In the genomic region with DNA sequence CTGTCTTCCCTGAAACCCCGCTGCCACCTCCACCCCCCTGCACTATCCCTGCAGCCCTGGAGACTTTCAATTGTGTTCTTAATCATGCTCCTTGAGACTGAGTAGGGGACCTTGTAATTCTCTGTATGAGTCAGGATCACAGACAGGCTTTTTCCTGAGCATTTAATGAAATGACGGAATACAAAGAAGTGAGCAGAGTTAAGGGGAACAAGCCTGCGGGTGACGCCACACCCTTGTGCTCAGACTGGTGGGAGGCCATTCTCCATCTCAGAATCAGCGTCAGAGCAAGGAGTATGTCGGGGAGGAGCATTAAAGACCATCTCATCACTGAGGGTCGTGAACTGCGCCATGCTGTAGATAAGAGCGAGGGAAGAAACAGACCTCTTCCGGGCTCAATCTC, we compare ENCODE assay signal across 23 mouse cellular contexts.
DNase-seq lines count a peak whose midpoint lies in the region; ATAC-seq and TF ChIP-seq lines count a peak whose summit lies in the region.
"Had no signal": no experiment of that assay in that cellular context is flagged by ENCODE, and none has a peak within 500 bp of the region (broad histone marks: within the 10 kb centered on the region; RNA-seq: fewer than 3 reads in every experiment).

No protein-coding gene starts in this region.

- 0 out of 2 replicates have a peak, but pooled peaks have one; percentile 10 for ATAC-seq in forebrain, embryonic 11.5 days (replicated peaks; ENCODE audit: low FRiP score)
- peak; percentile 24 for ATAC-seq in granulocyte monocyte progenitor cell, adult 5-6 weeks (replicated peaks; ENCODE audit: poor library complexity, severe bottlenecking)
- no peak for ATAC-seq in liver, embryonic 12.5 days
- ATAC-seq: hindbrain, embryonic 16.5 days; intestine, embryonic 16.5 days; Patski had no signal

- no peaks in the 10 kb centered on the region for H3K9me3 ChIP-seq in forebrain, embryonic 11.5 days (ENCODE audit: control insufficient read depth, low read length)
- H3K9me3 ChIP-seq in liver, embryonic 12.5 days (replicated peaks) = no peaks in the 10 kb centered on the region
- H3K9me3 ChIP-seq: heart, embryonic 15.5 days; limb, embryonic 12.5 days; neural tube, embryonic 15.5 days had no signal

- H3K4me3 ChIP-seq in forebrain, embryonic 11.5 days (ENCODE audit: low read depth, low read length) = no peak overlapping the region
- H3K4me3 ChIP-seq in gastrocnemius, adult 2 months = no peak overlapping the region
- no peak overlapping the region for H3K4me3 ChIP-seq in liver, embryonic 12.5 days
- H3K4me3 ChIP-seq: heart, embryonic 15.5 days; limb, embryonic 12.5 days; neural tube, embryonic 15.5 days had no signal

- no peak for TF ChIP-seq CTCF in gastrocnemius, adult 2 months (IDR thresholded peaks at IDR 0.05)

- no peak overlapping the region for H3K4me2 ChIP-seq in forebrain, embryonic 11.5 days (ENCODE audit: low read depth, low read length, severe bottlenecking)
- H3K4me2 ChIP-seq in liver, embryonic 12.5 days = no peak overlapping the region
- H3K4me2 ChIP-seq: heart, embryonic 15.5 days; limb, embryonic 12.5 days; liver, embryonic 11.5 days; neural tube, embryonic 15.5 days had no signal

- DNase-seq in ES-CJ7 (ENCODE audit: low read depth, low spot score) (peak; percentile 12), MN1 (ENCODE audit: low spot score) (peak; percentile 67)
- DNase-seq in forebrain, embryonic 11.5 days (ENCODE audit: low spot score) = no peak
- DNase-seq in heart, postnatal 10 days = no peak
- no peak for DNase-seq in gastrocnemius, adult 2 months
- DNase-seq: adrenal gland, postnatal 14 days; cerebellum, adult 9-11 months; gastrocnemius, postnatal 36 days; heart, postnatal 4 days; kidney, postnatal 36 days; lung, adult 18-20 months; lung, postnatal 10 days; thymus, adult 18-20 months; thymus, postnatal 4 days had no signal

- H3K9ac ChIP-seq in forebrain, embryonic 11.5 days (ENCODE audit: low read length) = no peak overlapping the region
- H3K9ac ChIP-seq in liver, embryonic 12.5 days = no peak overlapping the region
- H3K9ac ChIP-seq: heart, embryonic 15.5 days; limb, embryonic 12.5 days; neural tube, embryonic 15.5 days had no signal

- peaks cover 5% of the 10 kb centered on the region; the same call in 1 of the 2 replicates for H3K4me1 ChIP-seq in forebrain, embryonic 11.5 days (replicated peaks; ENCODE audit: control insufficient read depth, insufficient read depth, low read length)
- H3K4me1 ChIP-seq in liver, embryonic 12.5 days = no peaks in the 10 kb centered on the region
- H3K4me1 ChIP-seq: heart, embryonic 15.5 days; limb, embryonic 12.5 days; neural tube, embryonic 15.5 days had no signal

- no peak overlapping the region for H3K27ac ChIP-seq in forebrain, embryonic 11.5 days (ENCODE audit: low read depth, low read length)
- H3K27ac ChIP-seq in gastrocnemius, adult 2 months = no peak overlapping the region
- no peak overlapping the region for H3K27ac ChIP-seq in liver, embryonic 12.5 days
- H3K27ac ChIP-seq: heart, embryonic 15.5 days; limb, embryonic 12.5 days; neural tube, embryonic 15.5 days had no signal

- H3K36me3 ChIP-seq in forebrain, embryonic 11.5 days (ENCODE audit: control insufficient read depth, insufficient read depth, low read length) = no peaks in the 10 kb centered on the region
- H3K36me3 ChIP-seq in liver, embryonic 12.5 days = no peaks in the 10 kb centered on the region
- H3K36me3 ChIP-seq: heart, embryonic 15.5 days; limb, embryonic 12.5 days; neural tube, embryonic 15.5 days had no signal

- H3K27me3 ChIP-seq in forebrain, embryonic 11.5 days (ENCODE audit: control insufficient read depth, insufficient read depth, low read length) = no peaks in the 10 kb centered on the region
- H3K27me3 ChIP-seq in liver, embryonic 12.5 days (replicated peaks) = no peaks in the 10 kb centered on the region
- H3K27me3 ChIP-seq: heart, embryonic 15.5 days; limb, embryonic 12.5 days; neural tube, embryonic 15.5 days had no signal

- WGBS in forebrain, embryonic 11.5 days = 28% methylated on average over 10 of the region's 10 CpGs
- WGBS in liver, embryonic 12.5 days (ENCODE audit: insufficient replicate concordance) = 60% methylated on average over 10 of the region's 10 CpGs

- intact Hi-C loops in heart, postnatal 10 days (cut with DNase I) = no loop called here
- intact Hi-C loops in gastrocnemius, adult 2 months (cut with DNase I) = no loop called here

Comparison
In these comparisons a context has a peak if more than half of its experiments do, and no peak if none do; other contexts are left out.
1. DNase-seq: peak in ES-CJ7 (single experiment) and MN1 (single experiment); none in forebrain, embryonic 11.5 days (single experiment), heart, postnatal 10 days (0 of 2) and gastrocnemius, adult 2 months (single experiment).